Mouse (Mus musculus): ENCODE results near the gene Adgre5. TPM values are rescaled to one million over a fixed set of nuclear protein-coding genes. Genes with fewer than 3 reads are reported as not detected.

Gene Adgre5
- polyA plus RNA-seq, 1 experiment from 2014 or later = 64.0 TPM

DNA sequence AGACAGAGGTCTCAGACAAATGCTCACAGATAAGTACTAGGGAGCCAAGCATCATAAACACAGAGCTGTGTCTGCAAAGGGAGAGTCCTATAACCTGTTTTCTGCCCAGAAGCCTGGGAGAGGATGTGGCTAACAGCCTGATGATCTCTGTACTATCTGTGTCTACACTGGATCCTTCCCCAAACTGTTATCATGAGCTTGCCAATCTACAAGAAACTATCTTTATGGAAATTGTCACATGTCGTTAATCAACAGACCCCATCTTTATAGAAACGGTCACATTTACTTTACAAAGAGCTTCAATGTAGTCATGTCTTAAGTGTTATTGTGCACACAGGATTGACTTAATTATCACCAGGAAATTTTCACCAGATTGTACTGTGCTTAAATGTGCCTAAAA lies 29.5 kb upstream of the Adgre5 start:
- Histone ChIP-seq H3K4me1 (peaks cover 19% of the 10 kb centered on the region), H3K27me3 (no peaks in the 10 kb centered on the region), H3K27ac (no peak overlapping the region), H3K4me2 (no peak overlapping the region), H3K4me3 (no peak overlapping the region), H3K36me3 (no peaks in the 10 kb centered on the region), H3K9me3 (no peaks in the 10 kb centered on the region), H3K9ac (no peak overlapping the region)
- ATAC-seq (ENCODE audit: borderline replicate concordance, extremely low read depth, low FRiP score, low TSS enrichment) = no peak
- 79% methylated on average over 2 of the region's 2 CpGs for WGBS

GRCm38 (mm10) chr8:83769720-83770119 lies 28.6 kb upstream of the Adgre5 start:
- H3K4me1 ChIP-seq = peaks cover 19% of the 10 kb centered on the region
- H3K27ac ChIP-seq = peak overlapping the region; percentile 88
- H3K36me3 ChIP-seq = no peaks in the 10 kb centered on the region
- H3K9me3 ChIP-seq = no peaks in the 10 kb centered on the region
- H3K4me2 ChIP-seq = no peak overlapping the region
- no peaks in the 10 kb centered on the region for H3K27me3 ChIP-seq
- no peak for ATAC-seq (ENCODE audit: borderline replicate concordance, extremely low read depth, low FRiP score, low TSS enrichment)
- no peak overlapping the region for H3K9ac ChIP-seq
- WGBS = 65% methylated on average over 7 of the region's 7 CpGs
- H3K4me3 ChIP-seq = no peak overlapping the region

GRCm38 (mm10) chr8:83768526-83768925 lies 27.4 kb upstream of the Adgre5 start:
- 19% methylated on average over 5 of the region's 5 CpGs for WGBS
- no peak overlapping the region for H3K4me2 ChIP-seq
- H3K36me3 ChIP-seq = no peaks in the 10 kb centered on the region
- peak overlapping the region; percentile 88 for H3K27ac ChIP-seq
- no peaks in the 10 kb centered on the region for H3K9me3 ChIP-seq
- H3K4me1 ChIP-seq = peaks cover 19% of the 10 kb centered on the region
- no peak overlapping the region for H3K4me3 ChIP-seq
- no peaks in the 10 kb centered on the region for H3K27me3 ChIP-seq
- H3K9ac ChIP-seq = no peak overlapping the region
- peak; percentile 84 for ATAC-seq (ENCODE audit: borderline replicate concordance, extremely low read depth, low FRiP score, low TSS enrichment)

GRCm38 (mm10) chr8:83767442-83767841 lies 26.3 kb upstream of the Adgre5 start:
- H3K27me3 ChIP-seq = no peaks in the 10 kb centered on the region
- H3K4me3 ChIP-seq = no peak overlapping the region
- H3K4me1 ChIP-seq = peaks cover 10% of the 10 kb centered on the region
- peak overlapping the region; percentile 70; the same call in 1 of the 2 replicates for H3K27ac ChIP-seq
- WGBS = 80% methylated on average over 4 of the region's 4 CpGs
- no peaks in the 10 kb centered on the region for H3K36me3 ChIP-seq
- no peaks in the 10 kb centered on the region for H3K9me3 ChIP-seq
- ATAC-seq (ENCODE audit: borderline replicate concordance, extremely low read depth, low FRiP score, low TSS enrichment) = no peak
- H3K4me2 ChIP-seq = no peak overlapping the region
- H3K9ac ChIP-seq = no peak overlapping the region

DNA sequence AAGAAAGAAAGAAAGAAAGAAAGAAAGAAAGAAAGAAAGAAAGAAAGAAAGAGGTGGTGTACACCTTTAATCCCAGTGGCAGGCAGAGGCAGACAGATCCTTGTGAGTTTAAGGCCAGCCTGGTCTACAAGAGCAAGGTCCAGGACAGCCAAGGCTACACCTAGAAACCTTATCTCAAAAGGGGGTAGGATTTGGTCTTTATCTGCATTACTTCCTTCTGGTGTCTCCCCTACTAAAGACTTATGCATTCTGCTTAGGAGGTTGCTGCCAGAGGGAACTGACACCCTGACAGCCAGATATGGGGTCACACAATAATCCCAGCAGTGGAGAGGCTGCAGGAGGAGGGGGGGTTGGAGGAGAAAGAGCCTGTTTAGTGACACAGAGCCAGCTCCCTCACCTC lies 24.5 kb upstream of the Adgre5 start:
- H3K4me2 ChIP-seq = no peak overlapping the region
- H3K4me3 ChIP-seq = no peak overlapping the region
- H3K27ac ChIP-seq = no peak overlapping the region
- no peaks in the 10 kb centered on the region for H3K27me3 ChIP-seq
- H3K4me1 ChIP-seq = peaks cover 9% of the 10 kb centered on the region
- H3K36me3 ChIP-seq = no peaks in the 10 kb centered on the region
- no peak for ATAC-seq (ENCODE audit: borderline replicate concordance, extremely low read depth, low FRiP score, low TSS enrichment)
- H3K9me3 ChIP-seq = no peaks in the 10 kb centered on the region
- H3K9ac ChIP-seq = no peak overlapping the region

DNA sequence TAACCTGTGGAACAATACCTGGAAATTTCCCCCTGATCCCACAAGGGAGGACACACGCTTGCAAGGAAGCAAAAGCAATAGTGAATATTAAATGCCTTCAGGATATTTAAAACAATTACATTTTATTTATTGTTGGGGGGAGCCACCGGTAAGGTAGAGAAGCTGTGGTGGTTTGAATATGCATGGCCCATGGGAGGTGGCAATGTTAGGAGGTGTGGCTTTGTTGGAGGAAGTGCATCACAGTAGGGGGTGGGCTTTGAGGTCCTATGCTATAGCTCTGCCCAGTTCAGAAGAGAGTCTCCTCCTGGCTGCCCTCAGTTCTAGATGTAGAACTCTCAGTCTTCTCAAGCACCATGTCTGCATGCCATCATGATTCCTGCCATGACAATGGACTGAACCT lies 23.6 kb upstream of the Adgre5 start:
- 72% methylated on average over 2 of the region's 2 CpGs for WGBS
- no peaks in the 10 kb centered on the region for H3K36me3 ChIP-seq
- no peaks in the 10 kb centered on the region for H3K9me3 ChIP-seq
- no peaks in the 10 kb centered on the region for H3K27me3 ChIP-seq
- no peak overlapping the region for H3K4me2 ChIP-seq
- peaks cover 8% of the 10 kb centered on the region for H3K4me1 ChIP-seq
- H3K9ac ChIP-seq = no peak overlapping the region
- H3K27ac ChIP-seq = no peak overlapping the region
- no peak for ATAC-seq (ENCODE audit: borderline replicate concordance, extremely low read depth, low FRiP score, low TSS enrichment)
- H3K4me3 ChIP-seq = no peak overlapping the region

DNA sequence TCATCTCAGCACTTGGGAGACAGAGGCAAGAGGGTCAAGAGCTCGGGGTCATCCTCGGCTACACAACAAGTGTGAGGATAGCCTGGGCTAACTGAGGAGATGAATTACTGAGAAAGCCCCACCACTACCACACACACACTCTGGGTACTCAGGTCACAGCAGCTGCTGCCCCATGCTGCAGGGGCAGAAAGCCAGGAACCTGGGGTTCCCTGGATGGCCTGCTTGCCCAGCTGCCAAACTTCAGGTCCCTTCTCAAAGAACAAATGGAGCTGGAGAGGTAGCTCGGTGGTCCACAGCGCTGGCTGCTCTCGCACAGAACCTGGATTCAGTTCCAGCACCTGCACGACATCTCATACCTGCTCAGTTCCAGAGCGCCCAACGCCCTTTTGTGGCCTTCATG lies 23.0 kb upstream of the Adgre5 start:
- H3K4me2 ChIP-seq = no peak overlapping the region
- H3K4me1 ChIP-seq = peaks cover 2% of the 10 kb centered on the region
- ATAC-seq (ENCODE audit: borderline replicate concordance, extremely low read depth, low FRiP score, low TSS enrichment) = no peak
- WGBS = 91% methylated on average over 8 of the region's 8 CpGs
- H3K9ac ChIP-seq = no peak overlapping the region
- H3K27me3 ChIP-seq = no peaks in the 10 kb centered on the region
- H3K9me3 ChIP-seq = no peaks in the 10 kb centered on the region
- no peak overlapping the region for H3K4me3 ChIP-seq
- no peaks in the 10 kb centered on the region for H3K36me3 ChIP-seq
- no peak overlapping the region for H3K27ac ChIP-seq

GRCm38 (mm10) chr8:83759231-83759759 lies 18.2 kb upstream of the Adgre5 start:
- no peak overlapping the region for H3K9ac ChIP-seq
- ATAC-seq (ENCODE audit: borderline replicate concordance, extremely low read depth, low FRiP score, low TSS enrichment) = no peak
- H3K36me3 ChIP-seq = no peaks in the 10 kb centered on the region
- H3K27ac ChIP-seq = no peak overlapping the region
- H3K9me3 ChIP-seq = no peaks in the 10 kb centered on the region
- no peaks in the 10 kb centered on the region for H3K27me3 ChIP-seq
- H3K4me2 ChIP-seq = no peak overlapping the region
- H3K4me1 ChIP-seq = no peaks in the 10 kb centered on the region; the same call in 1 of the 2 replicates
- WGBS = 50% methylated on average over 2 of the region's 2 CpGs
- no peak overlapping the region for H3K4me3 ChIP-seq

GRCm38 (mm10) chr8:83758298-83758697 lies 17.2 kb upstream of the Adgre5 start:
- no peaks in the 10 kb centered on the region for H3K36me3 ChIP-seq
- ATAC-seq (ENCODE audit: borderline replicate concordance, extremely low read depth, low FRiP score, low TSS enrichment) = no peak
- 32% methylated on average over 5 of the region's 5 CpGs for WGBS
- H3K4me1 ChIP-seq = no peaks in the 10 kb centered on the region; the same call in 1 of the 2 replicates
- H3K4me3 ChIP-seq = no peak overlapping the region
- H3K4me2 ChIP-seq = no peak overlapping the region
- no peaks in the 10 kb centered on the region for H3K27me3 ChIP-seq
- H3K9ac ChIP-seq = no peak overlapping the region
- H3K27ac ChIP-seq = no peak overlapping the region
- H3K9me3 ChIP-seq = no peaks in the 10 kb centered on the region

GRCm38 (mm10) chr8:83757084-83757607 lies 16.0 kb upstream of the Adgre5 start:
- no peak overlapping the region for H3K4me2 ChIP-seq
- H3K36me3 ChIP-seq = no peaks in the 10 kb centered on the region
- no peak overlapping the region for H3K4me3 ChIP-seq
- H3K9me3 ChIP-seq = no peaks in the 10 kb centered on the region
- no peak for ATAC-seq (ENCODE audit: borderline replicate concordance, extremely low read depth, low FRiP score, low TSS enrichment)
- no peaks in the 10 kb centered on the region for H3K27me3 ChIP-seq
- no peaks in the 10 kb centered on the region; the same call in 1 of the 2 replicates for H3K4me1 ChIP-seq
- no peak overlapping the region for H3K9ac ChIP-seq
- H3K27ac ChIP-seq = no peak overlapping the region
- WGBS = 50% methylated on average over 6 of the region's 6 CpGs

DNA sequence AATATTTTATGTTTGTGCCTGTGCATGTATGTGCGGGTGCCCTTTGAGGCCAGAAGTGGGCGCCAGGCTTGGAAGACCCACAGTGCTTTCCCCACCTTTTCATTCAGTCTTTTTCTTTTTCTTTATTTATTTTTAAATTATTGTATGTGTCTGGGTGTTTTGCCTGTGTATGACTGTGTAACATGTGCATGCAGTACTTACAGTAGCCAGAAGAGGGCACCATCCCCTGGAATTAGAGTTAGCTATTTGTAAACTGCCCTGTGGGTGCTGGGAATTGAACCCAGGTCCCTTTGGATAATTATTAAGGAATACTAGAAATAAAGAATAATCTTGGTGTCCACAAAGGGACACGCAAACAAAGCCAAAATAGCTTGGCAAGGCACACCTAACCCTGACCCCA lies 15.1 kb upstream of the Adgre5 start:
- Histone ChIP-seq H3K36me3 (no peaks in the 10 kb centered on the region), H3K27ac (no peak overlapping the region), H3K4me3 (no peak overlapping the region), H3K9ac (no peak overlapping the region), H3K9me3 (no peaks in the 10 kb centered on the region), H3K4me1 (no peaks in the 10 kb centered on the region; the same call in 1 of the 2 replicates), H3K27me3 (no peaks in the 10 kb centered on the region), H3K4me2 (no peak overlapping the region)
- WGBS = 92% methylated on average over 3 of the region's 3 CpGs
- ATAC-seq (ENCODE audit: borderline replicate concordance, extremely low read depth, low FRiP score, low TSS enrichment) = no peak

DNA sequence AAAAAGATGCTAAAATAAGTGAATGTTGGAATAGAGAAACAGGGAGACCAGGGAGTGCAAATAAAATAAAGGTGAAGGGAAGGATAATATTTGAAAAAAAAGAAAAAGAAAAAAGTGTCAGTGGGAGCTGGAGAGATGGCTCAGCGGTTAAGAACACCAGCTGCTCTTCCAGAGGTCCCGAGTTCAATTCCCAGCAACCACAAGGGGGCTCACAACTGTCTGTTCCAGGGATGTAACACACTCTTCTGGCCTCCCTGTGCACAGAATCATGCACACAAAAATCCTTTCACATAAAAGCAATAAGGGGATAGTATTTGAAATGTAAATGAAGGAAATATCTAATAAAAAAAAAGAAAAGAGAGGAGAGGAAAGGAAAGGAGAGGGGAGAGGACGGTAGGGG lies 13.0 kb upstream of the Adgre5 start:
- Histone ChIP-seq H3K36me3 (no peaks in the 10 kb centered on the region), H3K27me3 (no peaks in the 10 kb centered on the region), H3K4me3 (no peak overlapping the region), H3K9ac (no peak overlapping the region), H3K27ac (no peak overlapping the region), H3K9me3 (no peaks in the 10 kb centered on the region), H3K4me1 (peaks cover 4% of the 10 kb centered on the region; the same call in 1 of the 2 replicates), H3K4me2 (no peak overlapping the region)
- no peak for ATAC-seq (ENCODE audit: borderline replicate concordance, extremely low read depth, low FRiP score, low TSS enrichment)
- WGBS = 46% methylated on average over 3 of the region's 3 CpGs

- Histone ChIP-seq H3K36me3 (no peaks in the 10 kb centered on the region), H3K27ac (peak overlapping the region; percentile 82), H3K27me3 (0 out of 2 replicates have a peak, but pooled peaks cover 15% of the 10 kb centered on the region), H3K4me1 (peaks cover 20% of the 10 kb centered on the region), H3K4me2 (no peak overlapping the region), H3K9ac (no peak overlapping the region), H3K4me3 (no peak overlapping the region), H3K9me3 (no peaks in the 10 kb centered on the region)
- no peak for ATAC-seq (ENCODE audit: borderline replicate concordance, extremely low read depth, low FRiP score, low TSS enrichment)
- WGBS = 64% methylated on average over 9 of the region's 9 CpGs
These were observed 8.1 kb upstream of the Adgre5 start for GRCm38 (mm10) chr8:83749265-83749664.

All from lung, embryonic 15.5 days (tissue).